Mouse (Mus musculus) myocyte (in vitro differentiated cells): ENCODE measurements around the gene Ano1.

Experiments used
- E2F4 ChIP-seq: IDR thresholded peaks from one replicate; pipeline ENCODE4 v1.6.1; 2011; ENCODE audit warnings: mild to moderate bottlenecking, control low read depth, moderate library complexity; ENCODE audit not compliant: insufficient read depth
- MAX ChIP-seq: IDR thresholded peaks from one replicate; pipeline ENCODE4 v1.6.1; 2011; ENCODE audit warnings: low read depth, mild to moderate bottlenecking, control low read depth
- POLR2A ChIP-seq: IDR thresholded peaks from one replicate; pipeline ENCODE4 v1.6.1; 2011; ENCODE audit warnings: low read depth, mild to moderate bottlenecking, control low read depth, moderate library complexity; ENCODE audit not compliant: insufficient read length
- POLR2AphosphoS2 ChIP-seq: IDR thresholded peaks from one replicate; pipeline ENCODE4 v1.6.1; 2011; ENCODE audit warnings: low read depth, control low read depth; ENCODE audit not compliant: insufficient read length
- REST ChIP-seq: IDR thresholded peaks from one replicate; pipeline ENCODE4 v1.6.1; 2011; ENCODE audit warnings: mild to moderate bottlenecking, control low read depth, moderate library complexity; ENCODE audit not compliant: insufficient read depth, insufficient read length
- TCF12 ChIP-seq: IDR thresholded peaks from one replicate; pipeline ENCODE4 v1.6.1; 2011; ENCODE audit warnings: mild to moderate bottlenecking, control low read depth; ENCODE audit not compliant: poor library complexity, insufficient read depth, severe bottlenecking
- USF1 ChIP-seq: IDR thresholded peaks from one replicate; pipeline ENCODE4 v1.6.1; 2011; ENCODE audit warnings: low read depth, mild to moderate bottlenecking, control low read depth, moderate library complexity

DNA sequence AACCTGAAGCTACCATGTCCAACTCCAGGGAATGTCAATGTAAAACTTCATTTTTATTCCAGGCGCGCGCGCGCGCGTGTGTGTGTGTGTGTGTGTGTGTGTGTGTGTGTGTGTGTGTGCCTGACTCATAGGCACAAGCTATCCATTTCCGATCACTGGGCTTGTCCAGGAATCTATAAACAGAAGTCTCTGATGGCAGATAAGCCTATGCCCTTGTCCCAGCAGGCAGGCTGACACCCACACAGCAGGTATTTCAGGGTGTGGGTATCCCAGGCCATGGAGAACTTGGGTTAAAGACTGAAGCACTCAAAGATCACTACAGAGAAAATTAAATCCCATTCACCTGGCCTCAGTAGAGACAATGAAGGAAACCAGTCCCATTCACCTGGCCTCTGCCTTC is 76.1 kb downstream of the Ano1 start:
- TF ChIP-seq POLR2A (no peak), REST (no peak), TCF12 (no peak), MAX (no peak), E2F4 (no peak), POLR2AphosphoS2 (no peak), USF1 (no peak)
